In genomic region chr14:105134076-105134475, GRCm38 (mm10) we compare ENCODE assay signal across 17 mouse cellular contexts.
"Had no signal": no experiment of that assay in that cellular context is flagged by ENCODE, and none has a peak within 500 bp of the region (broad histone marks: within the 10 kb centered on the region; RNA-seq: fewer than 3 reads in every experiment).

No protein-coding gene starts in this region.

- ATAC-seq: liver, embryonic 12.5 days; liver, postnatal 0 days; lung, postnatal 0 days; midbrain, embryonic 13.5 days; midbrain, embryonic 15.5 days; midbrain, embryonic 16.5 days had no signal

- DNase-seq: left cerebral cortex, postnatal 4 days; liver; liver, embryonic 13.5 days; liver, postnatal 0 days; lung, adult 18-20 months; lung, adult 2 months; lung, embryonic 14.5 days; lung, postnatal 10 days; lung, postnatal 14 days; lung, postnatal 36 days; lung, postnatal 4 days; midbrain, embryonic 14.5 days had no signal
